ENCODE assay signal across 8 mouse cellular contexts in the genomic region with DNA sequence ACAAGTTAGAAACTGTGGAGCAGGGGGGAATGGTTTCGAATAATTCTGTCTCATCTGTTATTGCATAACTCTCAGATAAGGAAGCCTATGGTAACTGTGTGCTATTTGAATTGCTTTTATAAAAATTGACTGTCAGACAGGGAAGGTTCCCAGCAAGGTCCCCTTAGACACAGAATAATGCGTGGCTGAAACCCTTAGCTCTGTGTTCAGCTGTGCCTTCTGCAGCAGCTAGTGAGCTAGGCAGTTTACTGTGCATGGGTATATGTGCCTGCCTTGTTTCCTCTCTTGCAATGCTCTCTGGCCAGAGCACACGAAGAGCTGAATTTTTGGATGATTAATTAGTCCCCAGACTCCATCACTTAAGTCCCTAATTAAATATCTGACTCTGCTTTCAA. TPM values are rescaled to one million over a fixed set of nuclear protein-coding genes. Genes with fewer than 3 reads are reported as not detected.
DNase-seq lines count a peak whose midpoint lies in the region; ATAC-seq and TF ChIP-seq lines count a peak whose summit lies in the region.

No protein-coding gene starts in this region.

- TF ChIP-seq CTCF in heart, adult 2 months (IDR thresholded peaks at IDR 0.05) = no peak

- WGBS in heart, adult 2 months = 18% methylated on average over 3 of the region's 3 CpGs
- 25% methylated on average over 3 of the region's 3 CpGs for WGBS in limb, embryonic 15.5 days
- WGBS in stomach, embryonic 16.5 days = 23% methylated on average over 3 of the region's 3 CpGs

- H3K9ac ChIP-seq in heart, adult 2 months (ENCODE audit: low read depth, low read length) = peak overlapping the region; percentile 50; the same call in 1 of the 2 replicates
- H3K9ac ChIP-seq in limb, embryonic 15.5 days = no peak overlapping the region
- 0 out of 2 replicates have a peak overlapping the region, but pooled peaks have one; percentile 38 for H3K9ac ChIP-seq in stomach, embryonic 16.5 days (ENCODE audit: low read length)

- no peak for ATAC-seq in limb, embryonic 15.5 days (ENCODE audit: insufficient number of reproducible peaks, low FRiP score, low TSS enrichment, low read depth)
- ATAC-seq in stomach, embryonic 16.5 days (ENCODE audit: insufficient read depth, low FRiP score) = no peak
- no peak for ATAC-seq in cerebellum, adult (ENCODE audit: insufficient number of reproducible peaks, low FRiP score, low TSS enrichment)

- peak overlapping the region; percentile 64 for H3K27ac ChIP-seq in heart, adult 2 months
- peak overlapping the region; percentile 35; the same call in 1 of the 2 replicates for H3K27ac ChIP-seq in limb, embryonic 15.5 days
- H3K27ac ChIP-seq in stomach, embryonic 16.5 days (ENCODE audit: low read length) = peak overlapping the region; percentile 53; the same call in 1 of the 2 replicates

- intact Hi-C loops in heart, adult 2 months (cut with DNase I) = loop anchor here (10.0 kb wide), 1 partner anchor 319 kb away; no protein-coding TSS in a partner anchor

- TF ChIP-seq EP300 in heart, adult 2 months (IDR thresholded peaks at IDR 0.05; ENCODE audit: insufficient read depth, low read depth, low read length) = no peak

- no peak for TF ChIP-seq POLR2A in heart, adult 2 months (IDR thresholded peaks at IDR 0.05; ENCODE audit: insufficient read depth, low read depth, low read length)

- H3K9me3 ChIP-seq in limb, embryonic 15.5 days = no peaks in the 10 kb centered on the region
- H3K9me3 ChIP-seq in stomach, embryonic 16.5 days (replicated peaks; ENCODE audit: control insufficient read depth, low read length) = no peaks in the 10 kb centered on the region

- H3K79me2 ChIP-seq in heart, adult 2 months (replicated peaks; ENCODE audit: control insufficient read depth, insufficient read depth, low read length) = no peaks in the 10 kb centered on the region

- H3K4me2 ChIP-seq in limb, embryonic 15.5 days = peak overlapping the region; percentile 51
- peak overlapping the region; percentile 67 for H3K4me2 ChIP-seq in stomach, embryonic 16.5 days (ENCODE audit: low read depth, low read length)

- peaks cover 5% of the 10 kb centered on the region for H3K4me1 ChIP-seq in heart, adult 2 months (ENCODE audit: control insufficient read depth, insufficient read depth, low read length)
- H3K4me1 ChIP-seq in limb, embryonic 15.5 days = peaks cover 21% of the 10 kb centered on the region
- H3K4me1 ChIP-seq in stomach, embryonic 16.5 days (ENCODE audit: control insufficient read depth, insufficient read depth, low read length) = peaks cover 20% of the 10 kb centered on the region; the same call in 1 of the 2 replicates

- H3K27me3 ChIP-seq in heart, adult 2 months (ENCODE audit: control insufficient read depth, insufficient read depth, low read length) = no peaks in the 10 kb centered on the region
- no peaks in the 10 kb centered on the region for H3K27me3 ChIP-seq in limb, embryonic 15.5 days
- no peaks in the 10 kb centered on the region for H3K27me3 ChIP-seq in stomach, embryonic 16.5 days (ENCODE audit: control insufficient read depth, insufficient read depth, low read length)

- peak; percentile 29 for DNase-seq in right cerebral cortex, adult 18-20 months
- no peak for DNase-seq in right cerebral cortex, postnatal 36 days (ENCODE audit: low spot score in 2 of 2)
- peak in 1 of 2 experiments; percentile 13 for DNase-seq in heart, adult 2 months
- DNase-seq in gastrocnemius, adult 18-20 months (ENCODE audit: low spot score) = no peak
- DNase-seq in cerebellum, adult 11-12 months = no peak

- peaks cover 1% of the 10 kb centered on the region; the same call in 1 of the 2 replicates for H3K36me3 ChIP-seq in heart, adult 2 months (ENCODE audit: control insufficient read depth, insufficient read depth, low read length)
- no peaks in the 10 kb centered on the region for H3K36me3 ChIP-seq in limb, embryonic 15.5 days
- no peaks in the 10 kb centered on the region for H3K36me3 ChIP-seq in stomach, embryonic 16.5 days (ENCODE audit: control insufficient read depth, insufficient read depth, low read length)

- H3K4me3 ChIP-seq in heart, adult 2 months = peak overlapping the region; percentile 46
- H3K4me3 ChIP-seq in limb, embryonic 15.5 days = peak overlapping the region; percentile 41
- H3K4me3 ChIP-seq in stomach, embryonic 16.5 days (replicated peaks; ENCODE audit: low read length) = peak overlapping the region; percentile 49

RNA-seq across cellular contexts. Expression of a gene that starts 1.4 kb away (rescaled TPM):
- 10 to 100 TPM; 53.1 to 57.0 TPM for total RNA-seq in heart, adult 2 months (2021)
- polyA plus RNA-seq in heart, adult 2 months (2012; rRNA removed) = 11.7 and 23.0 TPM in 2 replicates
- polyA plus RNA-seq in limb, embryonic 15.5 days (2015; fragmentation: Nextera tagmentation; extraction: Ambion mirVana) = 7.4 and 7.8 TPM in 2 replicates
- 2.4 and 3.3 TPM in 2 replicates for polyA plus RNA-seq in stomach, embryonic 16.5 days (2015; fragmentation: Nextera tagmentation; extraction: Ambion mirVana)
- 10 to 100 TPM; 37.2 to 37.9 TPM for total RNA-seq in gastrocnemius, adult 18-20 months (2021)
